Mouse (Mus musculus) thymus, adult 2 months (tissue): Measurements from ENCODE around the gene Abr.

Experiments used
- CTCF ChIP-seq: fragments of 200-500 bp; IDR thresholded peaks from 2 replicates; pipeline ENCODE4 v1.5.1; 2012; ENCODE audit warnings: mild to moderate bottlenecking, control low read depth, low read length, moderate library complexity, borderline replicate concordance; ENCODE audit not compliant: control insufficient read depth, poor library complexity, insufficient read depth; ENCODE audit errors: extremely low read depth
- POLR2A ChIP-seq: fragments of 200-500 bp; IDR thresholded peaks from 2 replicates; pipeline ENCODE4 v1.6.1; 2012; ENCODE audit warnings: mild to moderate bottlenecking, low read length, control low read depth, moderate library complexity; ENCODE audit not compliant: control insufficient read depth, poor library complexity, insufficient read depth; ENCODE audit errors: extremely low read depth

DNA sequence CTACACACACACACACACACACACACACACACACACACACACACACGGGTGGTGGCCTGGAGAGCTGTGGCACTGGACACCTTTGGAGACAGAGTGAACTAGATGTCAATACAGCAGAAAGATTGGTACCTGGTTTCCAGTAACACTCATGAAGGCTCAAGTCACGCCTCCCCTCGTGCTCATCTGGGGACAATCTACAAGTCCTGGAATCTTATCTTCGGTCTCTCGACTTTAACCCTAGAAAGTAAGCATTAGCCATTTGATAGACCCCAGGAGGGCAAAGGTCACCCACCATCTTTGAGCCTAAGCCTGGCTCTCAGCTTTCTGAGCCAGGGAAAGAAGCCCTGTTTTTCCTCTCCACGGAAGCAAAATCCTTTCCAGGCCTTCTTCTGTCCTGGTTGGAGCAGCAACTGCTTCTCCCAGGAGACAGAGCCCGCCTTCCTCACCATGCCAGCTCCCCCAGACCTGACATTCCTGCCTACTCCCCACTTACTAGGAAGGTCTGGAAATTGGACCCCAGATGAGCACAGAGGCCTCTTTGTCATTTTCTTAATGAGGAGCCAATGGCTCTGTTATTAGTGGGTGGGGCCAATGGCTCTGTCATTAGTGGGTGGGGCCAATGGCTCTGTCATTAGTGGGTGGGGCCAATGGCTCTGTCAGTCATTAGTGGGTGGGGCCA, 39.8 kb upstream of the Abr start:
- TF ChIP-seq CTCF (no peak), POLR2A (no peak)
